9 mouse cellular contexts compared by ENCODE assay signal in the genomic region with DNA sequence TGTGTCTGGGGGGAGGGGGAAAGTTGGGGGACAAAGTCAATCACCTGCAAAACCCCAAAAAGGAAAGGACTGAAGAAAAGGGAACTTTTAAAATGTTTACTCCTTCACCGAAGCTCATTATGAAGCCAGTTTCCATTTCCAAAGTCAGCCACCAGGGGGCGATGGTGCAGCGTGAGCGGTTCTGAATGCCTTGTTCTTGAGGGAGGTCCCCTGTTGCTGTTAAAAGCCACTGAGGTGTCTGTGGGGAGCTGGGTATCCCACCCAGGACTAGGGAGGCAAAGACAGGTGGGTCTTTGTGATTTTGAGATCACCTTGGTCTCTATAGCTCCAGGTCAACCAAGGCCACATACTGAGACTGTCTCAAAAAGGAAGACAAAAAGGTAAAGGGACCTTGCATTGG. TPM values are rescaled to one million over a fixed set of nuclear protein-coding genes. Genes with fewer than 3 reads are reported as not detected.
DNase-seq lines count a peak whose midpoint lies in the region; ATAC-seq and TF ChIP-seq lines count a peak whose summit lies in the region.
"Had no signal": no experiment of that assay in that cellular context is flagged by ENCODE, and none has a peak within 500 bp of the region (broad histone marks: within the 10 kb centered on the region; RNA-seq: fewer than 3 reads in every experiment).

No protein-coding gene starts in this region.

- no peak overlapping the region for H3K27ac ChIP-seq in midbrain, embryonic 10.5 days (replicated peaks)
- H3K27ac ChIP-seq in midbrain, embryonic 13.5 days, result no peak overlapping the region
- no peak overlapping the region for H3K27ac ChIP-seq in forebrain, embryonic 16.5 days (ENCODE audit: low read length)

- peaks cover 51% of the 10 kb centered on the region for H3K36me3 ChIP-seq in midbrain, embryonic 10.5 days
- H3K36me3 ChIP-seq in midbrain, embryonic 13.5 days, result peaks cover 39% of the 10 kb centered on the region
- H3K36me3 ChIP-seq in forebrain, embryonic 16.5 days (ENCODE audit: control insufficient read depth, insufficient read depth), result peaks cover 5% of the 10 kb centered on the region
- 0 out of 2 replicates have a peak, but pooled peaks cover 3% of the 10 kb centered on the region for H3K36me3 ChIP-seq in splenic B cell, adult 2 months (ENCODE audit: control insufficient read depth, insufficient read depth, low read length, poor library complexity, severe bottlenecking)

- peaks cover 9% of the 10 kb centered on the region for H3K4me1 ChIP-seq in midbrain, embryonic 10.5 days
- peaks cover 2% of the 10 kb centered on the region; the same call in 1 of the 2 replicates for H3K4me1 ChIP-seq in midbrain, embryonic 13.5 days (replicated peaks)
- H3K4me1 ChIP-seq in forebrain, embryonic 16.5 days (replicated peaks; ENCODE audit: control insufficient read depth, insufficient read depth, low read length), result peaks cover 2% of the 10 kb centered on the region

- no peaks in the 10 kb centered on the region for H3K9me3 ChIP-seq in midbrain, embryonic 10.5 days (replicated peaks)
- no peaks in the 10 kb centered on the region for H3K9me3 ChIP-seq in midbrain, embryonic 13.5 days
- H3K9me3 ChIP-seq in forebrain, embryonic 16.5 days (ENCODE audit: control insufficient read depth, low read length), result no peaks in the 10 kb centered on the region

- no peak overlapping the region for H3K4me2 ChIP-seq in midbrain, embryonic 13.5 days (replicated peaks)
- H3K4me2 ChIP-seq in forebrain, embryonic 16.5 days (ENCODE audit: low read length), result no peak overlapping the region

- intact Hi-C loops in left cerebral cortex, postnatal 14 days (cut with DNase I), result loop anchor here (1.0 kb wide), 1 partner anchor 116 kb away; no protein-coding TSS in a partner anchor

- peak; percentile 85 for DNase-seq in midbrain, embryonic 10.5 days (ENCODE audit: low spot score)
- DNase-seq in brain, embryonic 14.5 days (ENCODE audit: low read depth), result peak; percentile 82
- peak; percentile 68 for DNase-seq in hindlimb bud, embryonic 11.5 days (ENCODE audit: extremely low spot score, low read depth, low spot score)
- peak; percentile 79 to 90 for DNase-seq in left cerebral cortex, postnatal 14 days (ENCODE audit: low spot score in 2 of 2)
- peak; percentile 24 to 70 for DNase-seq in monocyte, adult 2 months (ENCODE audit: low read depth in 1 of 2, low spot score in 2 of 2)
- DNase-seq in splenic B cell, adult 2 months (ENCODE audit: low read depth, low spot score), result peak; percentile 88

- WGBS in midbrain, embryonic 10.5 days, result 16% methylated on average over 4 of the region's 4 CpGs
- WGBS in midbrain, embryonic 13.5 days, result 9% methylated on average over 4 of the region's 4 CpGs
- WGBS in forebrain, embryonic 16.5 days, result 9% methylated on average over 4 of the region's 4 CpGs

- H3K27me3 ChIP-seq in midbrain, embryonic 10.5 days (ENCODE audit: low read depth, poor library complexity, severe bottlenecking), result no peaks in the 10 kb centered on the region
- no peaks in the 10 kb centered on the region for H3K27me3 ChIP-seq in midbrain, embryonic 13.5 days
- no peaks in the 10 kb centered on the region for H3K27me3 ChIP-seq in forebrain, embryonic 16.5 days (replicated peaks; ENCODE audit: control insufficient read depth, insufficient read depth, low read length)
- H3K27me3 ChIP-seq in splenic B cell, adult 2 months (ENCODE audit: control insufficient read depth, insufficient read depth, low read length, poor library complexity, severe bottlenecking), result no peaks in the 10 kb centered on the region

- no peak for TF ChIP-seq POLR2A in brain, embryonic 14.5 days (IDR thresholded peaks at IDR 0.05; ENCODE audit: borderline replicate concordance, extremely low read depth, insufficient read depth, insufficient read length, poor library complexity, severe bottlenecking)

- peak; percentile 98 for TF ChIP-seq CTCF in brain, embryonic 14.5 days (IDR thresholded peaks at IDR 0.05; ENCODE audit: borderline replicate concordance, extremely low read depth, insufficient read depth, insufficient read length)

- no peak for ATAC-seq in midbrain, embryonic 13.5 days
- 0 out of 2 replicates have a peak, but pooled peaks have one; percentile 36 for ATAC-seq in forebrain, embryonic 16.5 days

- H3K4me3 ChIP-seq in midbrain, embryonic 10.5 days, result no peak overlapping the region
- H3K4me3 ChIP-seq in midbrain, embryonic 13.5 days (replicated peaks), result no peak overlapping the region
- no peak overlapping the region for H3K4me3 ChIP-seq in forebrain, embryonic 16.5 days (replicated peaks; ENCODE audit: low read length)
- H3K4me3 ChIP-seq: erythroblast, embryonic 14.5 days had no signal

- H3K9ac ChIP-seq in midbrain, embryonic 13.5 days (replicated peaks), result no peak overlapping the region
- no peak overlapping the region for H3K9ac ChIP-seq in forebrain, embryonic 16.5 days (replicated peaks; ENCODE audit: low read depth, low read length)

RNA-seq across cellular contexts. Expression of a gene that starts 3.9 kb away (rescaled TPM):
- polyA plus RNA-seq in midbrain, embryonic 10.5 days (2016; fragmentation: Nextera tagmentation; extraction: Ambion mirVana), result 271 and 298 TPM in 2 replicates
- polyA plus RNA-seq in midbrain, embryonic 13.5 days (2015; fragmentation: Nextera tagmentation; extraction: Ambion mirVana), result 76.4 and 77.6 TPM in 2 replicates
- 29.5 and 34.1 TPM in 2 replicates for polyA plus RNA-seq in brain, embryonic 14.5 days (2012; rRNA removed)
- polyA plus RNA-seq in forebrain, embryonic 16.5 days (2015; fragmentation: Nextera tagmentation; extraction: Ambion mirVana), result 70.0 and 76.6 TPM in 2 replicates
- total RNA-seq in left cerebral cortex, postnatal 14 days (2021), result 1 to 10 TPM; 2.8 TPM

RNA-seq across cellular contexts. Expression of a gene that starts 6.2 kb away (rescaled TPM):
- 17.4 and 18.9 TPM in 2 replicates for polyA plus RNA-seq in midbrain, embryonic 10.5 days (2016; fragmentation: Nextera tagmentation; extraction: Ambion mirVana)
- polyA plus RNA-seq in midbrain, embryonic 13.5 days (2015; fragmentation: Nextera tagmentation; extraction: Ambion mirVana), result 14.8 and 21.6 TPM in 2 replicates
- polyA plus RNA-seq in brain, embryonic 14.5 days (2012; rRNA removed), result 18.3 and 22.3 TPM in 2 replicates
- 17.1 and 17.2 TPM in 2 replicates for polyA plus RNA-seq in forebrain, embryonic 16.5 days (2015; fragmentation: Nextera tagmentation; extraction: Ambion mirVana)
- 10 to 100 TPM; 15.0 to 17.6 TPM for total RNA-seq in left cerebral cortex, postnatal 14 days (2021)

RNA-seq across cellular contexts. Expression of a gene that starts 43.2 kb away (rescaled TPM):
- polyA plus RNA-seq in midbrain, embryonic 10.5 days (2016; fragmentation: Nextera tagmentation; extraction: Ambion mirVana), result 11.0 and 16.4 TPM in 2 replicates
- polyA plus RNA-seq in midbrain, embryonic 13.5 days (2015; fragmentation: Nextera tagmentation; extraction: Ambion mirVana), result 3.5 and 7.6 TPM in 2 replicates
- 5.1 and 6.3 TPM in 2 replicates for polyA plus RNA-seq in brain, embryonic 14.5 days (2012; rRNA removed)
- polyA plus RNA-seq in forebrain, embryonic 16.5 days (2015; fragmentation: Nextera tagmentation; extraction: Ambion mirVana), result 1.1 and 1.3 TPM in 2 replicates
- 1 to 10 TPM; 4.4 to 4.8 TPM for total RNA-seq in left cerebral cortex, postnatal 14 days (2021)
